Mouse (Mus musculus): ENCODE results near the gene Ppp2r5a. TPM values are rescaled to one million over a fixed set of nuclear protein-coding genes. Genes with fewer than 3 reads are reported as not detected.

Gene Ppp2r5a
- polyA plus RNA-seq, 1 experiment: 263 TPM

DNA sequence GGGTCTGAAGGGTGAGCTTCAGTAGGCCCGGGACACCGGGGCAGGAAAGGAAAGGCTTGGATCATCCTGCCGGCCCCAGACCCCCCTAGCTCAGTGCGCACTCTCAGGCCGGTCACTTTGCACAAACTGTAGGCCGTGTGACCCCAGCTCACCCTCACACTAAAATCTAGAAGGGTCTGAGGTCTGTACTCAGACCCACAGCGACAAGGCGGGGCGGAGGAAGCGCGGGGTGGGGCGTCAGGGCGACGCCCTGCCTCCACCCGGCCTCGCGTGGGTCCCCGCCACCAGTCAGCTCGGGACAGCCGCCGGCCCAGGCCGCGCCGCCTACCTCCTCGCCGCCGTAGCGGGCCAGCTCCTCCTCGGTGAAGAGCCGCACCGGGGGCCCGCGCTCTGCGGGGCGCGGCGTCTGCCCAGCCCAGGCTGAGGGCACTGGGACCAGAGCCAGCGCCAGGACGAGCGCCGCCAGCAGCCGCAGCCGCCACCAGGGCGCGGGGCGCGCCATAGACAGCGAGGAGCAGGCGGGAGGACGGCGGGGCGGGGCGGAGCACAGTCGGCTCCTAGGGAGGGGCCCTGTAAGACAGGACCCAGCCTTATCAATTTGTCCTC, 85.4 kb downstream of the Ppp2r5a start, which contains the start of gene Nenf:
Gene Nenf, minus strand, starts transcription at position 604 of the 606 bp plus-strand sequence.
- TF ChIP-seq CTCF (IDR thresholded peaks at IDR 0.05; ENCODE audit: insufficient read depth, low read depth, low read length) (peak; percentile 24; the same call in 1 of the 2 replicates), POLR2A (IDR thresholded peaks at IDR 0.05; ENCODE audit: insufficient read depth, low read depth, low read length) (peak; percentile 54)
- Histone ChIP-seq H3K4me1 (ENCODE audit: control insufficient read depth, insufficient read depth, low read length) (peaks cover 5% of the 10 kb centered on the region; the same call in 1 of the 2 replicates), H3K4me3 (ENCODE audit: insufficient read depth, low read depth, low read length) (peak within 1 kb of the TSS; percentile 79), H3K27ac (ENCODE audit: insufficient read depth, low read depth, low read length) (peak within 1 kb of the TSS; percentile 34; the same call in 1 of the 2 replicates)
- WGBS: under 1% methylated on average over 54 of the region's 54 CpGs

DNA sequence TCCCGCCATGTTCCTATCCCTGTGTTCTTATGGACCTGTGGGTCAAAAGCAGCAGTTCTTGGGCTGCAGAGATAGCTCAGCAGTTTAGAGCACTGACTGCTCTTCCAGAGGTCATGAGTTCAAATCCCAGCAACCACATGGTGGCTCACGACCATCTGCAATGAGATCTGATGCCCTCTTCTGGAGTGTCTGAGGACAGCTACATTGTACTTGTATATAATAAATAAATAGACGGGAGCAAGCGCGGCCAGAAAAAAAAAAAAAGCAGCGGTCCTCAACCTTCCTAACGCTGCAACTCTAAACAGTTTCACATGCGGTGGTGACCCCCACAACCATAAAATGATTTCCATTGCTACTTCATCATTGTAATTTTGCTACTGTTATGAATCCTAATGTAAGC, 86.3 kb downstream of the Ppp2r5a start:
- 74% methylated on average over 8 of the region's 8 CpGs for WGBS
- no peak overlapping the region for H3K4me3 ChIP-seq (ENCODE audit: insufficient read depth, low read depth, low read length)
- TF ChIP-seq CTCF (IDR thresholded peaks at IDR 0.05; ENCODE audit: insufficient read depth, low read depth, low read length): no peak
- TF ChIP-seq POLR2A (IDR thresholded peaks at IDR 0.05; ENCODE audit: insufficient read depth, low read depth, low read length): no peak
- no peak overlapping the region for H3K27ac ChIP-seq (ENCODE audit: insufficient read depth, low read depth, low read length)
- H3K4me1 ChIP-seq (ENCODE audit: control insufficient read depth, insufficient read depth, low read length): peaks cover 7% of the 10 kb centered on the region; the same call in 1 of the 2 replicates

DNA sequence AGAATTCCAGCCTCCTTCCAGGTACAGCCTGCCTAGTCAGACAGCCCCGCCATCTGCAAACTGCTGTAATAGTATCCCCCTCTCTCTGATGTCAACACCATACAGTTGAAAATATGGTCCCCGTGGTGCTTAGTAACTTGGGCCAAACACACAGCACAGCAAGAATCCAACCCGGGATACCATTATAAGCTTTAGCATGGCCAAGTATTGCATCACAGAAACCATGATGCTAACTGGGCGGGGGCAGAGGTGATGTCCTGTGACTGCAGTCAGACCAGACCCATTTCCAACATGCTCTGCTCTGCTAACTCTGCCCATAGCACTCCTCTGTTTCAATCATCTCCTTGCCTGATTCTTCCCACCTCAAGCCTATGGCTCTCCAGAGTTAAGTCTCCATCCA, 89.1 kb downstream of the Ppp2r5a start:
- TF ChIP-seq POLR2A (IDR thresholded peaks at IDR 0.05; ENCODE audit: insufficient read depth, low read depth, low read length): no peak
- 81% methylated on average over 4 of the region's 4 CpGs for WGBS
- H3K4me3 ChIP-seq (ENCODE audit: insufficient read depth, low read depth, low read length): no peak overlapping the region
- peaks cover 7% of the 10 kb centered on the region; the same call in 1 of the 2 replicates for H3K4me1 ChIP-seq (ENCODE audit: control insufficient read depth, insufficient read depth, low read length)
- no peak overlapping the region for H3K27ac ChIP-seq (ENCODE audit: insufficient read depth, low read depth, low read length)

DNA sequence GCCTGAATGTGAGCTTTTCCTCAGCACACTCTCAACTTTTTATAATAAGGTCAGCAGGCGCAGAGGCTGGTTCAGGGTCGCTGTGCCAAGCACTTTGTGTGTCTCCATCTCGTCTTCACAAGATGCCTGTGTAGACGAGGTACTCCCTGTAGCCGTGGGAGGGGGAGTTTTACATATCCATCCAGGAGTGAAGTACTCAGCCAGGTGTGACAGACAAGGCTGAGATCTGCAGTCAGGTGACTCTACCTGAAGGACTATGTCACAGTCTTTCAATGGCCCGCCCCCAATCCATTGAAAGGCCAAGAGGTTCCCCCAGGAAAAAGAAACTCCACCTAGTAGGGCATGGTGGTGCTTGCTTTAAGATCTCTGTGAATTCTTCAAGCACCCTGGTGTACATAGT, 89.9 kb downstream of the Ppp2r5a start:
- Histone ChIP-seq H3K4me1 (ENCODE audit: control insufficient read depth, insufficient read depth, low read length) (peaks cover 7% of the 10 kb centered on the region; the same call in 1 of the 2 replicates), H3K4me3 (ENCODE audit: insufficient read depth, low read depth, low read length) (no peak overlapping the region), H3K27ac (ENCODE audit: insufficient read depth, low read depth, low read length) (no peak overlapping the region)
- WGBS: 53% methylated on average over 6 of the region's 6 CpGs
- TF ChIP-seq CTCF (IDR thresholded peaks at IDR 0.05; ENCODE audit: insufficient read depth, low read depth, low read length) (no peak), POLR2A (IDR thresholded peaks at IDR 0.05; ENCODE audit: insufficient read depth, low read depth, low read length) (no peak)

DNA sequence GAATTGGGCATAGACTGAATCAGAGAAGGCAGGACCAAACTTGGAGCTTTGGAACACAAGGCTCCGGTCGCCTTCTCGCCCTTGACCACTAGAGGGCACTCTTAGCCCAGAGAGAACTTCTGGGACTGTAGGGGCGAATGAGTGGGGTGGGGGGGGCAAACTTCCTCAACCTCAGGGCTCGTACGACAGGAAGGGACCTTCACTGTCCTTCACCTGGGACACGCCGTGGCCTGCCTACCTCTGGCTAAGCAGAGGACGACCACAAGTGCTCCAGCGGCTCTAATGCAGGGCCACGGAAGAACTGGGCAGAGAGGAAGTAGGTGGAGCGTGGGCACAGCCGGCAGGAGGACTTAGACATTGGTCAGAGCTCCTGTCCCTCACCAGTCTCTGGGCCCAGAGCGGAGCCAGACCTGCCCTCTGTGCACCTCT, 90.5 kb downstream of the Ppp2r5a start:
- TF ChIP-seq CTCF (IDR thresholded peaks at IDR 0.05; ENCODE audit: insufficient read depth, low read depth, low read length) (peak; percentile 73), POLR2A (IDR thresholded peaks at IDR 0.05; ENCODE audit: insufficient read depth, low read depth, low read length) (no peak)
- H3K4me1 ChIP-seq (ENCODE audit: control insufficient read depth, insufficient read depth, low read length): 0 out of 2 replicates have a peak, but pooled peaks cover 7% of the 10 kb centered on the region
- under 1% methylated on average over 14 of the region's 14 CpGs for WGBS
- H3K27ac ChIP-seq (ENCODE audit: insufficient read depth, low read depth, low read length): 0 out of 2 replicates have a peak overlapping the region, but pooled peaks have one; percentile 11
- peak overlapping the region; percentile 76 for H3K4me3 ChIP-seq (ENCODE audit: insufficient read depth, low read depth, low read length)

DNA sequence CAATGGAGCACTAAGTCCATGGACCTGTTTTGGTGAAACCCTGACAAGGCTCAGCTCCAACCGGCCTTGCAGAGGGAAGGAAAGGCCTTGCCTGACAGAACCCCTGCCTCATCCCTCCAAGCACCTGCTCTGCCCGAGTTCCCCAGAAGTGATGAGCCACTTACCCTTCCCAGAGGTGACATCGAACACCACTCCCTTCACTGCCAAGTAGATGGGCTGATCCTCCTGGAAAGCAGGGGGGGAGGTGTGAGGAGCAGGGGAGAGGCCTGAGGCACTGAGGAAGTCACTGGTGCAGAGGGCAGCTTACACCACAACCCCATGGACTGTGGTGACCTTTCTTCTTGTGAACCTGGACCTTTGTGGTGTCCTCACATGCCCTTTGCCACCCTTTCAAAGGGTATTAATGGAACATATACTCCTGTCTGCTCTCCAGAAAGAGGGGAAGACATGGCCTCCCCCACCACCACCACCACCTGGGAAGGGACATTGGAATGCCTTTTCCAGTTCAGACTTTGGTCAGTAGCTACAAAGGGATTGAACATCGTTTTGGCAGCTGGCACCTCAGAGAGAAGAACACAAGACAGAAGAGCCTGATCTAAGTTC, 91.7 kb downstream of the Ppp2r5a start:
- Histone ChIP-seq H3K4me3 (ENCODE audit: insufficient read depth, low read depth, low read length) (no peak overlapping the region), H3K27ac (ENCODE audit: insufficient read depth, low read depth, low read length) (no peak overlapping the region), H3K4me1 (ENCODE audit: control insufficient read depth, insufficient read depth, low read length) (0 out of 2 replicates have a peak, but pooled peaks cover 2% of the 10 kb centered on the region)
- TF ChIP-seq POLR2A (IDR thresholded peaks at IDR 0.05; ENCODE audit: insufficient read depth, low read depth, low read length) (no peak), CTCF (IDR thresholded peaks at IDR 0.05; ENCODE audit: insufficient read depth, low read depth, low read length) (no peak; the same call in 1 of the 2 replicates)
- 88% methylated on average over 4 of the region's 4 CpGs for WGBS

DNA sequence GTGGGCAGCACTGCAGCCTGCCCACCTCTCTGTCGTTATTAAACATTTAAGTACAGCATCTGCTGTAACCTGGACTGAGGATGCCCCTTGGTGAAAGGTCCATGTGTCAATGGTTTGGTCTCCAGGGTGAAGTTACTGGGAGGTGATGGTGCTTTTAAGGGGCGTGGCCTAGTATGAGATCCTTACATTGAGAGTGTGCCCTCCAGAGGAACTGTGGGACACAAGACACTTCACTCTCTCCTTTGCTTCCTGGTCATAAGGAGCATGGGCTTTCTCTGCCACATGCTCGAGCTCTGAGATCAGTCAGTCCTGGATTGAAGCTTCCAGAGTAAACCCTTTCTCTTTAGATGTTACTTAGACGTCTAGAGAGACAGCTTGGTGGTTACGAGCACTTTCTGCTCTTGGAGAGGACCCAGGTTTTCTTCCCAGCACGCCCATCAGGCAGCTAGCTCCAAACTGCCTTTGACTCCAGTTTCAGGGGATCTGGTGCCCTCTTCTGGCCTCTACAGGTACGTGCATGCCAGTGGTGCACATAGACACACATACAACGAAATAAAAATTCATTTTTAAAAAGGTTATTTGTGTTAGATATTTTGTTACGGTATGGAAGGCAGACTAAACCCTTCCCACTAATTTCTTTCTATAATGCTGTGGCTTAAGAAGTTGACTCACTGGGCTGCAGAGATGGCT, 95.2 kb downstream of the Ppp2r5a start:
- H3K4me1 ChIP-seq (ENCODE audit: control insufficient read depth, insufficient read depth, low read length): 0 out of 2 replicates have a peak, but pooled peaks cover 2% of the 10 kb centered on the region
- WGBS: 86% methylated on average over 9 of the region's 9 CpGs
- no peak overlapping the region for H3K27ac ChIP-seq (ENCODE audit: insufficient read depth, low read depth, low read length)
- no peak for TF ChIP-seq CTCF (IDR thresholded peaks at IDR 0.05; ENCODE audit: insufficient read depth, low read depth, low read length)
- no peak for TF ChIP-seq POLR2A (IDR thresholded peaks at IDR 0.05; ENCODE audit: insufficient read depth, low read depth, low read length)
- no peak overlapping the region for H3K4me3 ChIP-seq (ENCODE audit: insufficient read depth, low read depth, low read length)

DNA sequence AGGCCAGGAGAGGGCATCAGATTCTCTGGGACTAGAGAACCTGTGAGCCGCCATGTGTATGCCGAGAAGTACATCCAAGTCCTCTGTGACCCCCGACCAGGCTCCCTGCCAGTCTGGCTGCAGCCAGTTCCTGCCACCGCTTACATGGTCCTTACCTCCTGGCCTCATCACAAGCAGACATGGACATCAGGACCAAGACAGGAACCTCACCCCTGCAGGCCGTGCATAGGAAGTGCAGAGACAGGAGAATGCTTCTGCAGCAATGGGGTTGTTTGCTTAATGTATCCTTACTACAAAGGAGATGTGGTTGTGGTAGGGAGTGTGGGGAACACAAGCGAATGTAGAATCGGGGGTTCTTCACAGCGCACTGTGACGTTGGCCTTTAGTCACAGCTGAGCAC, 96.8 kb downstream of the Ppp2r5a start:
- Histone ChIP-seq H3K27ac (ENCODE audit: insufficient read depth, low read depth, low read length) (no peak overlapping the region), H3K4me1 (ENCODE audit: control insufficient read depth, insufficient read depth, low read length) (no peaks in the 10 kb centered on the region), H3K4me3 (ENCODE audit: insufficient read depth, low read depth, low read length) (no peak overlapping the region)
- TF ChIP-seq CTCF (IDR thresholded peaks at IDR 0.05; ENCODE audit: insufficient read depth, low read depth, low read length) (no peak), POLR2A (IDR thresholded peaks at IDR 0.05; ENCODE audit: insufficient read depth, low read depth, low read length) (no peak)
- 95% methylated on average over 9 of the region's 9 CpGs for WGBS

DNA sequence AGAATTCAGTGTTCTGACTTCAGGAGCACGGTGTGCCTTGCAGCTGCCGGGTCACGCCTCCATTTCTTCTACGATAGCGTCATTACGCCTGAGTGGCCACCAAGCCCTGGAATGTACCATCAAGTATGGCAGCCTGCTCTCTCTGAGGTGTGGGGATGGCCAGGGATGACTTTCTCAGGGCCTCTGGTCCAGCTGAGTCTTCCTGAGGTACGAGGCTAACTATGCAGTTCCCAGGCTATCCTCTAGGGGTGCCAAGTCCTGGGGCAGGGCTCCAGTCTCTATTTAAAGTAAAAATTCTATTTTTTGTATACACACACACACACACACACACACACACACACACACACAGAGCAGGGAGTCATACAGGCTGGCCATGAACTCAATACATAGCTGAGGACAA, 97.5 kb downstream of the Ppp2r5a start:
- H3K27ac ChIP-seq (ENCODE audit: insufficient read depth, low read depth, low read length): no peak overlapping the region
- no peaks in the 10 kb centered on the region for H3K4me1 ChIP-seq (ENCODE audit: control insufficient read depth, insufficient read depth, low read length)
- no peak overlapping the region for H3K4me3 ChIP-seq (ENCODE audit: insufficient read depth, low read depth, low read length)
- 61% methylated on average over 7 of the region's 7 CpGs for WGBS
- TF ChIP-seq POLR2A (IDR thresholded peaks at IDR 0.05; ENCODE audit: insufficient read depth, low read depth, low read length): no peak
- 0 out of 2 replicates have a peak, but pooled peaks have one; percentile 20 for TF ChIP-seq CTCF (IDR thresholded peaks at IDR 0.05; ENCODE audit: insufficient read depth, low read depth, low read length)
